Mouse (Mus musculus) myocyte (in vitro differentiated cells): ENCODE measurements at regions not wholly inside any gene's neighbourhood (a gene's known extent, or its start where the extent isn't known, plus 50 kb on each side); places are given as distances from the start of the nearest gene placed in this dataset.

ENCODE experiments used
- H3K27me3 ChIP-seq: one replicate; pipeline ENCODE4 v1.6.1; 2011; ENCODE audit not compliant: control insufficient read depth, insufficient read depth, insufficient read length
- H3K36me3 ChIP-seq: one replicate; pipeline ENCODE4 v1.6.1; 2011; ENCODE audit not compliant: control insufficient read depth, insufficient read depth
- H3K4me2 ChIP-seq: one replicate; pipeline ENCODE4 v1.6.1; 2011; ENCODE audit warnings: low read depth, control low read depth
- H3K4me3 ChIP-seq: one replicate; pipeline ENCODE4 v1.5.1; 2011; ENCODE audit warnings: mild to moderate bottlenecking, control low read depth, moderate library complexity
- H3K79me2 ChIP-seq: one replicate; pipeline ENCODE4 v1.6.1; 2011; ENCODE audit not compliant: control insufficient read depth, insufficient read depth
- H3ac ChIP-seq: one replicate; pipeline ENCODE4 v1.6.1; 2011; ENCODE audit not compliant: control insufficient read depth, insufficient read length
- CEBPB ChIP-seq: IDR thresholded peaks from 2 replicates; pipeline ENCODE4 v1.6.1; 2011; ENCODE audit warnings: mild to moderate bottlenecking, moderate library complexity; ENCODE audit not compliant: poor library complexity, insufficient read depth, severe bottlenecking
- E2F4 ChIP-seq: IDR thresholded peaks from one replicate; pipeline ENCODE4 v1.6.1; 2011; ENCODE audit warnings: mild to moderate bottlenecking, control low read depth, moderate library complexity; ENCODE audit not compliant: insufficient read depth
- MAX ChIP-seq: IDR thresholded peaks from one replicate; pipeline ENCODE4 v1.6.1; 2011; ENCODE audit warnings: low read depth, mild to moderate bottlenecking, control low read depth
- MYOD1 ChIP-seq, 3 experiments: IDR thresholded peaks; one replicate each; pipeline ENCODE4 v1.6.1; 2011; ENCODE audit warnings: control low read depth in 2 of 3, low read depth in 2 of 3, mild to moderate bottlenecking in 2 of 3, moderate library complexity in 1 of 3; ENCODE audit not compliant: insufficient read length in 2 of 3, control insufficient read depth in 1 of 3
- MYOG ChIP-seq, 3 experiments: IDR thresholded peaks; one replicate each; pipeline ENCODE4 v1.6.1; 2011; ENCODE audit warnings: control low read depth in 2 of 3, low read depth in 2 of 3, mild to moderate bottlenecking in 2 of 3; ENCODE audit not compliant: insufficient read length in 2 of 3, control insufficient read depth in 1 of 3, insufficient read depth in 1 of 3
- POLR2A ChIP-seq: IDR thresholded peaks from one replicate; pipeline ENCODE4 v1.6.1; 2011; ENCODE audit warnings: low read depth, mild to moderate bottlenecking, control low read depth, moderate library complexity; ENCODE audit not compliant: insufficient read length
- POLR2AphosphoS2 ChIP-seq: IDR thresholded peaks from one replicate; pipeline ENCODE4 v1.6.1; 2011; ENCODE audit warnings: low read depth, control low read depth; ENCODE audit not compliant: insufficient read length
- REST ChIP-seq: IDR thresholded peaks from one replicate; pipeline ENCODE4 v1.6.1; 2011; ENCODE audit warnings: mild to moderate bottlenecking, control low read depth, moderate library complexity; ENCODE audit not compliant: insufficient read depth, insufficient read length
- SRF ChIP-seq: IDR thresholded peaks from one replicate; pipeline ENCODE4 v1.6.1; 2011; ENCODE audit warnings: low read depth; ENCODE audit not compliant: control insufficient read depth, insufficient read length
- TCF12 ChIP-seq: IDR thresholded peaks from one replicate; pipeline ENCODE4 v1.6.1; 2011; ENCODE audit warnings: mild to moderate bottlenecking, control low read depth; ENCODE audit not compliant: poor library complexity, insufficient read depth, severe bottlenecking
- TCF3 ChIP-seq: IDR thresholded peaks from one replicate; pipeline ENCODE4 v1.6.1; 2011; ENCODE audit warnings: low read depth, control low read depth; ENCODE audit not compliant: insufficient read length
- USF1 ChIP-seq: IDR thresholded peaks from one replicate; pipeline ENCODE4 v1.6.1; 2011; ENCODE audit warnings: low read depth, mild to moderate bottlenecking, control low read depth, moderate library complexity

- H3K4me2 ChIP-seq: no peak overlapping the region
- H3K36me3 ChIP-seq: no peaks in the 10 kb centered on the region
- no peak overlapping the region for H3K4me3 ChIP-seq
- no peaks in the 10 kb centered on the region for H3K79me2 ChIP-seq
- no peak overlapping the region for H3ac ChIP-seq
- no peaks in the 10 kb centered on the region for H3K27me3 ChIP-seq
- TF ChIP-seq E2F4: no peak
- TF ChIP-seq USF1: no peak
- TF ChIP-seq POLR2AphosphoS2: no peak
- TF ChIP-seq REST: no peak
- no peak for TF ChIP-seq SRF
- no peak for TF ChIP-seq MAX
- no peak for TF ChIP-seq MYOG (IDR thresholded peaks at IDR 0.05; ENCODE audit: control insufficient read depth in 1 of 3, insufficient read depth in 1 of 3, insufficient read length in 2 of 3, low read depth in 2 of 3)
- no peak for TF ChIP-seq TCF12
- TF ChIP-seq TCF3: no peak
- TF ChIP-seq CEBPB: no peak
- no peak for TF ChIP-seq POLR2A
- no peak for TF ChIP-seq MYOD1 (IDR thresholded peaks at IDR 0.05; ENCODE audit: control insufficient read depth in 1 of 3, insufficient read length in 2 of 3, low read depth in 2 of 3)
Observed at GRCm38 (mm10) chr6:71057209-71057858, 86.9 kb downstream of the Thnsl2 start.

GRCm38 (mm10) chr6:71060116-71060515 lies 84.1 kb downstream of the Thnsl2 start:
- Histone ChIP-seq H3K36me3 (no peaks in the 10 kb centered on the region), H3K4me2 (no peak overlapping the region), H3K27me3 (no peaks in the 10 kb centered on the region), H3K4me3 (no peak overlapping the region), H3ac (no peak overlapping the region), H3K79me2 (no peaks in the 10 kb centered on the region)
- peak; percentile 73; the same call in 1 of the 2 replicates for TF ChIP-seq CEBPB
- no peak for TF ChIP-seq MYOD1 (IDR thresholded peaks at IDR 0.05; ENCODE audit: control insufficient read depth in 1 of 3, insufficient read length in 2 of 3, low read depth in 2 of 3)

GRCm38 (mm10) chr6:71062980-71063379 lies 81.3 kb downstream of the Thnsl2 start:
- Histone ChIP-seq H3K4me2 (no peak overlapping the region), H3K27me3 (no peaks in the 10 kb centered on the region), H3K4me3 (no peak overlapping the region), H3K36me3 (no peaks in the 10 kb centered on the region), H3ac (no peak overlapping the region), H3K79me2 (no peaks in the 10 kb centered on the region)
- no peak for TF ChIP-seq POLR2AphosphoS2
- TF ChIP-seq MYOG (IDR thresholded peaks at IDR 0.05; ENCODE audit: control insufficient read depth in 1 of 3, insufficient read depth in 1 of 3, insufficient read length in 2 of 3, low read depth in 2 of 3): no peak
- TF ChIP-seq REST: no peak
- no peak for TF ChIP-seq POLR2A
- TF ChIP-seq SRF: no peak
- TF ChIP-seq MAX: no peak
- TF ChIP-seq E2F4: no peak
- no peak for TF ChIP-seq TCF12
- TF ChIP-seq USF1: no peak
- TF ChIP-seq CEBPB: no peak
- TF ChIP-seq TCF3: no peak
- no peak for TF ChIP-seq MYOD1 (IDR thresholded peaks at IDR 0.05; ENCODE audit: control insufficient read depth in 1 of 3, insufficient read length in 2 of 3, low read depth in 2 of 3)

- Histone ChIP-seq H3K4me2 (no peak overlapping the region), H3K27me3 (no peaks in the 10 kb centered on the region), H3K4me3 (no peak overlapping the region), H3K36me3 (no peaks in the 10 kb centered on the region), H3ac (no peak overlapping the region), H3K79me2 (no peaks in the 10 kb centered on the region)
- TF ChIP-seq CEBPB (no peak), E2F4 (no peak), REST (no peak), MYOD1 (IDR thresholded peaks at IDR 0.05; ENCODE audit: control insufficient read depth in 1 of 3, insufficient read length in 2 of 3, low read depth in 2 of 3) (no peak), USF1 (no peak)
Observed at GRCm38 (mm10) chr6:71065428-71065827, 78.8 kb downstream of the Thnsl2 start.

- H3K27me3 ChIP-seq: no peaks in the 10 kb centered on the region
- no peak for TF ChIP-seq USF1
- no peak for TF ChIP-seq E2F4
Observed at GRCm38 (mm10) chr6:71069229-71069628, 75.0 kb downstream of the Thnsl2 start.

More at GRCm38 (mm10) chr6:71069229-71069628, 75.0 kb downstream of the Thnsl2 start:
- H3ac ChIP-seq: no peak overlapping the region
- no peaks in the 10 kb centered on the region for H3K79me2 ChIP-seq
- no peaks in the 10 kb centered on the region for H3K36me3 ChIP-seq
- no peak overlapping the region for H3K4me3 ChIP-seq
- no peak overlapping the region for H3K4me2 ChIP-seq
